Comparison of ENCODE assay signal across 18 mouse cellular contexts in the genomic region with DNA sequence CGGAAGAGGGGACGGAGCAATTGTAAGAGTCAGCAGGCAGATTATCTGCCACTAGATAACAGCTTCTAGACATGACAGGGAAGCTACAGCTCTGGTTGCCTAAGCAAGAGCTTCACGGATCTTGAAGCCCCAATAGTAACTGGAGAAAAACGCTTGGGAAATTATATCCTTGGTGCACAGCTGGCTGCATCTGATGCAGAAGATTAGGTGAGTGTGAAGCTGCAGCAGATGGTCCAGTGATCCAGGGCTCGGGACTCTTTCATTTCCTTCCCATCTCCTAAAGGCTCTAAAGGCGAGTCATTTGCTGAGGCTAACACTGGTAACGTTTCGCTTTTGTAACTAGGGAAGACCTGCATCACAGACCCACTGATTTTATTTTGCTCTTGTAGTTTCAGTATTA.
"Had no signal": no experiment of that assay in that cellular context is flagged by ENCODE, and none has a peak within 500 bp of the region (broad histone marks: within the 10 kb centered on the region; RNA-seq: fewer than 3 reads in every experiment).

No protein-coding gene starts in this region.

- H3K36me3 ChIP-seq: intestine, embryonic 15.5 days; kidney, embryonic 15.5 days; liver, embryonic 13.5 days; midbrain, embryonic 10.5 days; midbrain, embryonic 13.5 days; neural tube, embryonic 13.5 days had no signal

- DNase-seq: kidney, adult 11 months; kidney, adult 8-10 months; kidney, postnatal 10 days; kidney, postnatal 36 days; layer of hippocampus, postnatal 36 days; liver, embryonic 13.5 days; retina, postnatal 1 day; thymus, adult 18-20 months; thymus, postnatal 4 days had no signal

- H3K9ac ChIP-seq: intestine, embryonic 15.5 days; kidney, embryonic 15.5 days; liver, embryonic 13.5 days; midbrain, embryonic 13.5 days; neural tube, embryonic 13.5 days had no signal

- H3K9me3 ChIP-seq: intestine, embryonic 15.5 days; midbrain, embryonic 13.5 days; neural tube, embryonic 13.5 days had no signal

- ATAC-seq: intestine, embryonic 15.5 days; midbrain, embryonic 13.5 days; midbrain, embryonic 16.5 days had no signal

- H3K4me2 ChIP-seq: intestine, embryonic 15.5 days; kidney, embryonic 15.5 days; liver, embryonic 13.5 days; midbrain, embryonic 13.5 days; neural tube, embryonic 13.5 days had no signal

- H3K4me3 ChIP-seq: intestine, embryonic 15.5 days; kidney, embryonic 15.5 days; left cerebral cortex, adult 2 months; liver, embryonic 13.5 days; megakaryocyte, embryonic 14.5 days; midbrain, embryonic 10.5 days; midbrain, embryonic 13.5 days; myocyte; neural tube, embryonic 13.5 days had no signal

- H3K27me3 ChIP-seq: intestine, embryonic 15.5 days; kidney, embryonic 15.5 days; midbrain, embryonic 13.5 days; neural tube, embryonic 13.5 days had no signal

- H3K27ac ChIP-seq: intestine, embryonic 15.5 days; kidney, embryonic 15.5 days; left cerebral cortex, adult 2 months; liver, embryonic 13.5 days; midbrain, embryonic 10.5 days; midbrain, embryonic 13.5 days; neural tube, embryonic 13.5 days had no signal
